Mouse (Mus musculus): Measurements from ENCODE around the gene Gm28372.
"Not testable (repeated sequence)": the region's sequence is repeated elsewhere in the genome, so short reads cannot be mapped to it uniquely, and the experiment has no call there.

The Gm28372 gene

DNA sequence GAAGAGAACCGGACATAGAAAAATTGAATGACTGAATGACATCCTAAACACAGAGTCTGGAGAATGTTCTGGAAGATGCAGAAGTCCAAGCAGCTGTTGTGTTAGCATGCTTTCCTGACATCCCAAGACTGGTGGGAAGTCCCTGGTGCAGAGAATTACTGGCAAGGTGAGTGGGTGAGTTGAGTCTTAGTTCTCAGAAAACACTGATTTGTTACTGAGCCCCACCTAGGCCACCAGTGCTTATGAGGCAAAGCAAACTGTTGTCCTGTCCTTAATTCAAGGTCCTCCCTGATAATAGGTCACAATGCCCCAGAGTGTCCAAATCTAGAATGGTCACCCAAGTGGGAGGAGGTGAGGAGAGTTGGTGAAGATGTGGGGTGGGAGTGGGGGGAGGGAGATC, at the start of gene Gm28372, which contains the start of gene 1700020A23Rik:
Gm28372 (plus strand) TSS at position 301 of the 400 bp plus-strand sequence.
1700020A23Rik (plus strand) TSS at position 321 of the 400 bp plus-strand sequence.
- no peak for DNase-seq

DNA sequence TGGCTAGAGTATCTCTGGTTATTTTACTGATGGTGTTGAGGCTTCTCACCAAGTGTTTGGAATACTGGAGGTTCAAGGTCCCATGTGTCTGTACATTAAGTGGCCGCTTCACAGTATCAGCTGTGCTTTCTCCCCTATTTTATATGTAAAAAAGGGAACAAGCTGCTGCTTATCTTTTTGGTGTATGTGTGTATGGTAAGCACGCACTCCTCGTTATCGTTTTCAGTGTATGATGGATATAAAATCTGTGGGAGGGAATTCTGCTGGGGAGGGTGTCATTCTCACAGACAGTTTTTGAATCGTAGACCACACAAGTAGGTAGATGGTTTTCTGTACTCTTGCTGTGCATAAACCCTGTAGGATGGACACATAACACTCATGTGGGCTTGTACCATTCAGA, 47.5 kb upstream of the Gm28372 start:
- no peak for DNase-seq

DNA sequence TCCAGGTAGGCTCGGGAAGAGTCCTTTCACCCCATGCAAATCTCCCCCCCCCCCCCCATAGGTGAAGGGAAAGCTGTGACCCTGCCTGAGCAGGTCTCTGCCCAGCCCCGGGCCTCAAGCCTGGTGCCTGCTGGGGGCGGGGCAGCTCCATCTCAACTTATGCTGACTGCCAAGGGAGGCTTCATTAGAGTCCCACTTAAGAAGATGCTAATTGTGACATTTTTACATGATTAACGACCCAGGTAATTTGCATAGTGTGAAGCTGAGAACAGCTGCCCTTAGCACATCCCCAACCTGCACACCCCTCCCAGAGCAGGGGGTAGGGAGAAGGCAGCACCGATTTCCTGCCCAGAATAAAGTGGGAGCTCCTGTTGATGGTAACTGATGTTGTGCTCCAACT, 46.2 kb upstream of the Gm28372 start:
- no peak for DNase-seq

DNA sequence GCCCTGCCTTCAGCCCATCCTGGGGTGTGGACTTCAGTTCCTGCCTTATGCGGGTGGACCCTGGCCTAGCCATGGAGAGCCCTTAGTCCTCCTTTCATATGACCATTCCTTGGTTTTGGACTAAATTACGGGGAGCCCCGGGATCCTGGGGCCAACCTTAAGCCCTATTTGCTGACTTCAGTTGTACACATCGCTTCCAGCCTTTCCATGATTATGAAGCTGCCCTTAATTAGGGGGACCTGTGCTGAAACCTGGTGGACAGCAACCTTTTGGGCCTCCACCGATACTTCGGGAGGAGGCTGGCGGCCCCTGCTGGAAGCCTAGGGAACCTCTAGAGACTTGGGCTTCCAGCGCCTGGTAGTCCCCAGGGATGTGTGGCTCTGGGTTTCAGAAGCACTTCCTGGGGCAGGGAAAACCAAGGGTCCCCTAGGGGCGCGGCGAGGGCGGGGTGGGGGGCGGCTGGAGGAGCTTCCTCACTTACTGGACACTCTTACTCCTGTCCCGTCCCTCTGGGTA, 42.5 kb upstream of the Gm28372 start:
- DNase-seq: no peak

DNA sequence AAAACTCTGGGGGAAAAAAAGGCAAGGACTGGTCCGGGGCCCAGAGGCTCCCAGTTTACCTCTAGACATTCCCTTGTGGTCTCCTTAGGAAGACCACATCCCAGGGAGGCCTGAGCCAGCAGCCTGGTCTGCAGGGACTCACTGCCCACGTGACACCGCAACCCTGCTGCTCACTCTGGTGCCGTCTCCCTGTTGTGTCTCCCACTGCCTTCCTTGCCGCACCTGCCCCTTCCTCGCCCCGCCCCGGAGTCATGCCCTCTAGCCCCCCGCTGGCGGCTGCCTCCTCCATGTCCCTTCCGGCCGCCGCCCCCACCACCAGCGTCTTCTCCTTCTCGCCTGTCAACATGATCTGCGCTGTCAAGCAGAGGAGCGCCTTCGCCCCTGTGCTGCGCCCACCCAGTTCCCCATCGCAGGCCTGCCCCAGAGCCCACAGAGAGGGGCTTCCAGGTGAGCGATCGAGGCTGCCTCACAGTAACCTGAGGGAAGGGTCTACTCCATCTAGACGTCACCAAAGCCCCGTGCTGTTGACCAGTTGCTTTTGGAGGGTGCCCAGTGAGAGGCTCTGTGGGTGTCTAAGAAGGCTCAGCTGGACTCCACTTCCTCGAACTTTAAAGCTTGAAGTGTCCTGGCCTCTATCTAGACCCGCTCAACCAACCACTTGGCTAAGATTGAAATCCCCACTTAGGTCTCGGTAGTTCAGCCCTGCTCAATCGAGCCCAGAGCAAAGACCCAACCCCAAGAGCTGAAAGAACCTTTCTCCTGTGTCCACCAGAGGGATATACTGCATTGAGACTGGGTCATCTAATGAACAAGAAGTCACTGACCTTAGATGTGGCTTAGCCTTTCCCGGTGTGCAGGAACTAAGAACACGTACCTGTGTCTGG, 39.6 kb upstream of the Gm28372 start:
- no peak for DNase-seq

DNA sequence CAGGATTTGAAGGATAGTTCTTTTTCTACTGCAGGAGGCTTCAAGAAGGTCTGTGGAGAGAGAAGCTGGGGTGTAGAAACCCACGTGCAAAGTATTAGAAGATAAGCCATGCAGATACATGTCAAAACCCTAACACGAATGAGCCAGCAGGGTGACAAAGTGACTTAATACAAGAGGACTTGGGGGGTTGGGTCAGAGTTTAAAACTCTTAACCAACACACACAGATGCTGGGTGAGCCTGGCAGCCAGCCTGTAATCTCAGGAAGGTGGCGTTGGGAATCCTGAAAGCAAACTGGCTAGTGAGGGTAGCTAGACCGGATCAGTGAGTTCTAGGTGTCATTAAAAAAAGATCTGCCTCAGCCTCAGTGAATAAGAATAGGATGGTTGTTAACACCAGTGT, 37.7 kb upstream of the Gm28372 start:
- no peak for DNase-seq

DNA sequence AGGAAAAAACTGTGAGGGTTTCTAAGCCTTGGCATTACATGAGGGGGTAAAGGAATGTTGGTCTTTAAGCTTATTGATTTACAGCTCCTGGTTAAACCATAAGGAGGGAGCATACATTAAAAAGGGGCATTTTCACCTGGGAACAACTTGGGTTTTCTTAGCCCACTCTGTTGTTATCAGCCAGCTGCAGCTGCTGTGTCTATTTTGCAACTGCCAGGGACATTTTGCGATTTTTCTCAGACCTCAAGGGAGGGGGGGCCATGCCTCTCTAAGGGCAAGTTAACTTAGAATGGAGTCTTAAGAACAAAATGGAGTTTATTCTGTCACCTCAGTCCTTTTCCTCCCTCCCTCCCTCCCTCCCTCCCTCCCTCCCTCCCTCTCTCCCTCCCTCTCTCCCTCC, 32.0 kb upstream of the Gm28372 start:
- not testable (repeated sequence) for DNase-seq

DNA sequence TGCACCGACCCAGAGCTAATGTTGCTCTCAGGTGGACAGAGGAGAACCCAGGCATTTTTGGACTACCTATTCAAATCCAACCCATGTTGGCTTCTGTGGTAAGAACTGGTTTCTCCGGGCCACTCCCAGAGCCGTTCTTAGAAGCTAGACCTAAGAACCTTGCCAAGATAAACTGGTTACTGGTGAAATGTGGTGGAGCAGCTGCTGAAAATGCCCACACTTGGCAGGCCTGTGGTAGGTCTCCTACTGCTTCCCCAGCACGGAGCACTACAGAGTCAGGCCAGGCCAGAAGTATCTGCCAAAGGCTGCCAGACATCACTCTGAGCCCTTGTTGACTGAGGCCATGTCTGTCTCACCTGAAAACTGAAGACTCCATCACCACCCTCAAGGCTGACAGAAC, 30.1 kb upstream of the Gm28372 start:
- DNase-seq: peak; percentile 30

DNA sequence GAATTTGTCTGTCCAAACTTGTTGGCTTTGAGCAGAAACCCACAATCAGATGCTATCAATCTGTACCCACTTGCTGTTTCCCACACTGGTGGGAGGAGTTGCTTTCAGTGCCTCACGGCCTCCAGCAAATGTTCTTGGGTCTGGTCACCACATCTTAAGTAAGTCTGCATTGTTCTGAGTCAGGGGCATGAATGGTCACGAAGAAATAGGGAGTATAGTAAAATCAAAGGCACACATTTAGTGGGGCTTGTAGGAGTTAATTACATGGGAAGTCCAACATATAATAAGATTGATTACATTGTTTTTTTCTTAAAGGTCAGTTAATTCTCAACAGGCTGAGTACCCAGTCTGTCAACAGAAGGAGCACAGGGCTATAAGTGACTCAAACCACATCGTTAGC, 21.8 kb upstream of the Gm28372 start:
- no peak for DNase-seq

DNA sequence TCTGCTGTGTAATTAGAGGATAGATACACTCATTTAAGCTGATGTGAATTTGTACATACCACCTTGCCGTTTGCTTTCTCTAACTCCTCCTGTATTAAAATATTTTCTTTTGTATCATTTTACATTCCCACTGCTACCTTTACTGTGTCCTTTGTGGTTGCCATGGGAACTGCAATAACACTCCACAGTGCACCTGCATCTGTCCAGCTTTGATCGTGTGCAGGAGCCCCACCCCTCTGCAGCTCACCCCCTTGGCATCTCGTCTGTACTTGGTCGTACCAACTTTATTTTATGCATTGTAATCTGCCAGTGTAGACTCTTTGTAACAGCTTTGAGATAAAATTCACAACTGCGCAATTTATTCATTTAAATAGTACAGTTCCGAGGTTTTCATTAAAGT, 21.1 kb upstream of the Gm28372 start:
- DNase-seq: no peak

DNA sequence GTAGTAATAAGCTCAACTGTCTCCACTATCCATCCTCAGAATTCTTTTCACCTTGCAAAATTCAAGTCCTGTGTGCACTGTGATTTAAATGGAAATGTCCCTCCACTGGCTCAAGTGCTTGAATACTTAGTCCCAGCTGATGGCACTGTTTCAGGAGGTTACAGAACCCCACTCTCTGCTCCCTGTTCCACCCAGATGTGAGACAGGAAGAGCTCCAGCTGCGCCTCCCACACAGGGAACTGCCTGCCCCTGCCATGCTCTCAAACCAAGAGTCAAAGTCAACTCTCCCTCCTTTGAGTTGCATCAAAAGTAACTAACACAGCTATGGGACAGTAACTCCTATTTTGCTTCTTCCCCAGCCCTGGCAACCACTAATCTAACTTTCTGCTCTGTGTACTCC, 18.8 kb upstream of the Gm28372 start:
- DNase-seq: no peak

DNA sequence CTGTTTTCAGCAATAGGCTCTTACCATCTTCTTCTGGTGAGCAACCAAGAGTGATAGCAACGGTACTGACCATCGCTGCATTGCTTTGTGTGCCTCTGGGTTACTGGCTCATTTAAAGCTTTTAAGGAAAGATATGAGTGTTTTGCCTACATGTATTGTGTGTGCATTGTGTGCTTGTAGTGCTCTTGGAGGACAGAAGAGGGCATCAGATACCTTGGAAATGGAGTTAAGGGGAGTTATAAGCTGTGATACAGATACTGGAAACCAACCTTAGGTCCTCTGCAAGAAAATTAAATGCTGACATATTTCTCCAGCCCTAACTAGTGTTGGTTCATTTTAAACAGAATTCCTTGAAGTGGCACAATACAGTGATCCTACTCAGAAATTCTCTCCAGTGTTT, 16.2 kb upstream of the Gm28372 start:
- no peak for DNase-seq

DNA sequence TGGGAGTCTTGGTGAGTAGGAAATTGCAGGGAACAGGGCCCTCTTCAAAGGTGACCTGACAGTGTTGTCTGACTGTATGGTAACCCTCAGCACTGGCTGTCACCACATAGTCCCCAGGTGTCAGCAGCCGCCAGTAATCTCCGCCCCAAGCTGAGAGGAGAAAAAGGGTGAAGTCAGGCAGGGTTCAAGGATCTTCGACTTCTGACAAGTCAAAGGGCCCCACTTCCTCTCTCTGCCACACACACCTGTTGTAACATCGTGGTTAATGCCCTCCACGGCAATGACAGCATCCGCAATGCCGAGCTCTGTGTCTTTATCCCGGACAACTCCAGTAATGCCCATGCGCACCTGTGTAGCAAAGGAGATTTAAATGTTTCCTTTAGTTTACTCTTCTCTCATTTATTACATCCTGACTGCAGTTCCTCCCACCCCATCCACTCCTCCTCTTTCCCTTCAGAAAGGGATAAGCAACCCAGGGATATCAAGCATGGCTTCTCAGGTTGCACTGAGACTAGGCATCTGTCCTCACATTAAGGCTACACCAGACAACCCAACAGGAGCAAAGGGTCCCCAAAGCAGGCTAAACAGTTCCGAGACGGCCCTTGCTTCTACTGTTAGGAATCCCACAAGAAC, 13.9 kb upstream of the Gm28372 start:
- no peak for DNase-seq

DNA sequence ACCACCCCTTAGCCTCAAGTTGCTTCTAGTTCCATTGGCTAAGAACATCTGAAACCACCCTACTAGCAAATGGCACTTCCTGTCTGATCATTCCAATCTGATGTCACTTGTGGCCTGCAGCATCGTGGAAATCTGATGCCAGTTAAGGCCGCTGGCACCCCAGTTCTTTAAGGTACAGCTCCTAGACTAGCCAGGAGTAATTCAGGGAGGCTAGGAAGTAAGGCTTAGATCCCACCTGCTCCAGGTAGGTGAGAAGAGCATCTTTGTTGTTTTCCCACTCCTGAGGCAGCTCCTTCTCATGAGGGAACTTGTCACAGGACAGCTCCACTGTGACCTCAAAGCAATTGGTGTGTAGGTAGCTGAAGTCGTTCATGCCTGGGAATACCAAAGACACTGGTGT, 12.2 kb upstream of the Gm28372 start:
- no peak for DNase-seq

DNA sequence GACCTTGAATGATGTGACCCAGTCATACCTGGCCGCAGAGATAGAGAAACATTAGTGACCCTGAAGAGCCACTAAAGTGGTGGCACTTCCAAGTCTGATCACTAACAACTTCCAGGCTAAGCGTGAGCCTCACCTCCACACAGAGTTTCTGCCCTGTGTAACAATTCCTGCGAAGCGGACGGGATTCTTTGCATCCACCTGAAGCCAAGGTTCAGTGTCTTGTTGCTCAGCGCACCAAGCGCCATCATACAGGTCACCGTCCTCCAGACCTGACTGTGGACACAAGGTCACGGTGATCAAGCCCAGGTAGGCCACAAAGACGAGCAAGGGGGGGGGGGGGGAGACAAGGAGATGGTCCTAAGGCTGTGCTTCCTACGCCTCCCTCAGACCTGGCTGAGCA, 9.3 kb upstream of the Gm28372 start:
- DNase-seq: no peak

DNA sequence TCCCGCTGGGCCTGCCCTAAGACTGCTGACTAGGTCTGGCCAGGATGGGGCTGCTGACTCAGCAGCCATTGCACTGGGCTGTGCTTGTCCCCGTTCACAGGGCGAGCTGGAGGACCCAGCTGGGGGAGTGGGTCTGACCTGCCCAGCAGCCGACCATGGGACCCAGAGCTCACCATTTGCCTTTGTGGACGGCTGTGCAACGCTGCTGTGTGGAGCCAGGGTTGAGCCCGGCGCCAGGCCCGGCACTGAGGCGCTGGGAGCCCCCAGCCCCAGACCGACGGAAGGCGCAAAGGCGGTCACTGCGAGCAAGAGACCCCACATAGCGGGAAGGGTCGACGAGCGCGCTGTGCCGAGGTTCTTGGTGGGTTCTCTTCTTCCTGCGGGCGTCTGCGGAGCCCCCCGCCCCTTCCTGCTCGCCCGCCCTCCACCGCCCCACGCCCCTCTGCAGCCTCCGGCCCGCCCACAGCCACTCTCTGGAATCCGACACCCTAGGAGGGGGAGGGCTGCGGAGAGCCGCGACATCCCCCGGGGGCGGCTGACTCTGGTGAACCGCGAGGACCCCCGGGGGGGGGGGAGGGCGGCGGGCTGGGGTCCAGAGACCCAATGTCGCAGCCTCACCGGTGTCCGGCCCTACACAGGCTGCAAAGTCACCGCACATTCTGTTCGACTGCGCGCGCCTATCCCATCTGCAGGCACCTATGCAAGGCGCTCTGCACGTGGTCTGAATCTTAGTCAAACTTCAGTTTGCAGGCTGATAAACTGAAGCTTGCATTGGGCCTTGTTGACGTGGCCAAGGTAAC, 7.7 kb upstream of the Gm28372 start, which contains the start of gene Cpxm1:
Cpxm1 (minus strand) TSS at position 389 of the 800 bp plus-strand sequence.
- no peak for DNase-seq

DNA sequence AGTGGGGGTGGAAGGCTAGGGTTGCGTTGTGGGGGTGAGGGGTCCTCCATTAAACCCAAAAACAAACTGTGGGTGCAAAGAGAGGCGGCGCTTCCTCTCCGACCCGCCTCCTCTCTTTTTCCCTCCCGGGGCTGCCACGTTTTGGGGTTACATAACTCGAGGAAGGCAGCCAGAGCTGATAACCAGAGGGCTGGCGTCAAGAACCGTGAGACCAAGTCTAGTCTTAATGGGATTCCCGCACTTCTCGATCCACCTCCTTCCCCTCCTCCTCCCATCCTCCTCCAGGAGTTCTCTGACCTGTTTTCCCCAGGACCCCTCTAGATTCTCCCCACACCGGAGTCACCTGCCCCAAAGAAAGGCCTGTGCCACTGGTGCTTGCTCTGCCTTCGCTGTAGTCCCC, 6.9 kb upstream of the Gm28372 start:
- DNase-seq: no peak

DNA sequence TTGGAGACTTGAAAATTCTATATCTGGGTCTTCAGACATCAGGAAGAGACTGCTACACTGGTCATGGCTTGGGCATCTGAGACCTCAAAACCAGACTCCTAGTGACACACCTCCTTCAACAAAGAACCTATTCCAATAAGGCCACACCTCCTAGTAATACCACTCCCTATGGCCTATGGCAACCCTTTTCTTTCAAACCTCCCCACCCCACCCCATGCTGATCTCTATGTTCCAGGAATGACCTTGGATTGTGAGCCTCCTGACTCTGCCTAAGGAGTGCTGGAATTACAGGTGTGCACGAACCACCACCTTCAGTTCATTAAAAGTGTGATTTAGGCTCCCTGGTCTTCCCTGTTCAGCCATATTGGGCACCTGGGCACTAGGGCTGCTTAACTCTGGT, 5.0 kb upstream of the Gm28372 start:
- no peak for DNase-seq

DNA sequence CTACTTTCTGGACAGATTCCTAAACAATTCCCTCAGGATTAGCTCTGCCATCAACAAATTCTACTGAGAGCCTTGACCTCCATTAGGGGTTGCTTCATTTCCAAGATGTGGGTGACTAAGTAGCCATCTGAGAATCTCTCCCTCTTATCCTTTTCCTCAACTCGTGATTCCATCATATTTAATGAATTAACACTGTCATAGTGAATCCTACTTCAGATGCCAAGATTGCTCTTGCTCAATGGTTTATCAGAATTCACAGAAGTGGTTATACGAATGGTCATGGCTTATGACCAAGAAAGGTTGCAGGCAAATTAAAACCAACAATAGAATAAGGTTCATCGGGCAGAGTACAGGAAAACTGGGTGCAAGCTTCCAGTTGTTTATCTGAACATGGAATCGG, 3.1 kb upstream of the Gm28372 start:
- DNase-seq: no peak

DNA sequence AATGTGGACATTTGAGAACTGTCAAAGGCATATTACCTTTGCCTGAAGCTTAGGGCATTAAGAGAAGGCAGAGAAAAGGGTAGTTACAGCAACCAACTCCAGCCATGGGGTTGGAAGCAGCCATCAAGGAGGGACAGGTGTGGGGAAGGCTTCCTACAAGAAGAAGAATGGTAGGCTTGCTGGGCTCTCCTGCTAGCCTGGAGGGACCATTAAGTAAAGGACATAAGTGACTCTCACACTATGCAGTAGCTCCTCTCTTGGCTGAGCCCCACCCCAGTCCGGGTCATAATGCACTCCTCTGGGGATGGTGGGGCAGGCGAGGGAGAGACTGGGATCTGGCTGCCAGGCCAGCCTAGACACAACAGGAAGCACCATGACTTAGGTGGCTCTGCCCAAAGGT, 1.1 kb downstream of the Gm28372 start, which contains the start of gene Tmem239:
Tmem239 (plus strand) TSS at position 301 of the 400 bp plus-strand sequence.
- no peak for DNase-seq

DNA sequence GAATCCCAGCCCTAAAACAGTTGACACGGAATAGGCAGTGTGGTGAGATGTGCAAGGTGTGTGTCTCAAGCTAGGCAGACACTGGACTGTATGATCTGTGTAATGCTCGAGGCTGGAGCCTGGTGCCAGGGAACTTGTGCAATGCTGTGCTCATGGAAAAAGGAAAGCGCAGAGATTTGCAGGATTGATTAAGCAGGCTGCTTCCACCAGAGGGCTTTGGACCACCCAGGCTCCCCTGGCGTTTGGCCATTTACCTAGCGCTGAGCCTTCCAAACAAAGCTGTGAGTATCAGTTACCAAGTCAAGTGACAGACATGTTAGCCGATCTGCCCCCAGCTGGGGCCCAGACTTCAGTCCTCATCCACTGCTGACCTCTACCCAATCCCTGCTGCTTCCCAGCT, 3.2 kb downstream of the Gm28372 start:
- no peak for DNase-seq

DNA sequence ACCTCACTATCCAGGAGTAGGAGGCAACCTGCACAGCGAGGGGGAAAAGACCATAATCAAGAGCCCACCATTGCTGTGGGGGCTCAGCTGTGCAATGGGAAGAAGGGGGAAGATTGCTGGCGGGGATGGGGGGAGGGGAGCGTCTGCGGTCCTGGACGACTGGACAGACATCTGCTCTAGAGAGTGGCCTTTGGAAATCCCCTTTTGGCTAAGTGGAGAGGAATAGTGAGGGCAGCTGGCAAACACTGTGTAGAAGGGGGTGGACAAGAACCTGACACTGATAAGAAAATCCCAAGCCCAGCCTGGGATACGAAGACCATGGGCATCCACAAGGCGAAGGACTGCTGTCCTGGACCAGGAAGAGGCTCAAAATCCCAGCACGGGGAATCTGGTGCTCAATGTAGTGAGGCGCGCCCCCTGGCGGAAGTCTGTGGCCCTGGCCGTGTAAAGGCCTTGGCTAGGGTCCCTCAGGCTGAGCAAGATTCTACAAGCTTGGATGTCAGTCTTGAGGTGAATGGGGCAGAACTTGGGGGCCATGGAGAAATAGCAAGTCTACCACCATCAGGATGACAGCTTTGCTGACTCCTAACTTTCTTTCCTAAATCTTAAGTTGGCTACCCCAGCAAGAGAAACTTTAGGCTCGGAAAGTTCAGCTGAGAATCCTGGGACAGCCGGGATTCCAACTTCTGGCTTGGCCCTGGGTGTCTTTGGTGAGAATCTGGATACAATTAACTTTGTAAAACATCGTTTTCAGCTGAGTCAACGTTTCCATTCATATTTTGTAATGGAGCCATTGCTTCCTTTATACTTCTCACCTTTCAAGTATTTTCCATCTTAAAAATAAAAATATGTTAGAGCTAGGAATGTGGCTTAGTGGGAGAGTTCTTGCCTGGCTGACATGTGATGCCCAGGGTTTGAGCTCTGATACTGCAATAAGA, 6.8 kb downstream of the Gm28372 start:
- peak; percentile 79 for DNase-seq

Data from cerebellum, adult 9-11 months (tissue).